Mouse (Mus musculus) CH12.LX (cell line): ENCODE data around the gene Bcas3.

Experiments
- BHLHE40 ChIP-seq: IDR thresholded peaks from 2 replicates; pipeline ENCODE4 v1.6.1; 2011; ENCODE audit warnings: mild to moderate bottlenecking, low read depth, low read length, improper control_type of control experiment
- CTCF ChIP-seq, 2 experiments: IDR thresholded peaks in 1 of 2; conservative IDR thresholded peaks in 1 of 2; 2 replicates each; pipeline ENCODE4 v1.5.1; 2011 to 2012; ENCODE audit warnings: low read depth in 2 of 2, low read length in 2 of 2, improper control_type of control experiment in 1 of 2, inconsistent platforms in 1 of 2, mild to moderate bottlenecking in 1 of 2, moderate library complexity in 1 of 2
- EP300 ChIP-seq: IDR thresholded peaks from 2 replicates; pipeline ENCODE4 v1.6.1; 2011; ENCODE audit warnings: low read length, improper control_type of control experiment
- ETS1 ChIP-seq: conservative IDR thresholded peaks from 2 replicates; pipeline ENCODE4 v1.6.1; 2012; ENCODE audit warnings: low read depth, mild to moderate bottlenecking, inconsistent platforms, low read length, improper control_type of control experiment, moderate library complexity
- HCFC1 ChIP-seq: IDR thresholded peaks from 2 replicates; pipeline ENCODE4 v1.6.1; 2012; ENCODE audit warnings: low read depth, mild to moderate bottlenecking, inconsistent platforms, low read length, improper control_type of control experiment
- JUND ChIP-seq: conservative IDR thresholded peaks from 2 replicates; pipeline ENCODE4 v1.6.1; 2011; ENCODE audit warnings: low read depth, low read length, improper control_type of control experiment
- KAT2A ChIP-seq: IDR thresholded peaks from 2 replicates; pipeline ENCODE4 v1.6.1; 2012; ENCODE audit warnings: low read length, improper control_type of control experiment, inconsistent platforms; ENCODE audit not compliant: insufficient replicate concordance
- MAX ChIP-seq: IDR thresholded peaks from 2 replicates; pipeline ENCODE4 v1.6.1; 2011; ENCODE audit warnings: low read length, improper control_type of control experiment
- POLR2A ChIP-seq: IDR thresholded peaks from 2 replicates; pipeline ENCODE4 v1.6.1; 2011; ENCODE audit warnings: low read depth, mild to moderate bottlenecking, improper control_type of control experiment, low read length
- POLR2AphosphoS2 ChIP-seq: IDR thresholded peaks from 2 replicates; pipeline ENCODE4 v1.6.1; 2011; ENCODE audit warnings: low read depth, low read length, improper control_type of control experiment
- SIN3A ChIP-seq: IDR thresholded peaks from 2 replicates; pipeline ENCODE4 v1.6.1; 2012; ENCODE audit warnings: low read length, improper control_type of control experiment, inconsistent platforms
- USF2 ChIP-seq: conservative IDR thresholded peaks from 2 replicates; pipeline ENCODE4 v1.6.1; 2011; ENCODE audit warnings: low read depth, low read length, improper control_type of control experiment
- ZC3H11A ChIP-seq: IDR thresholded peaks from 2 replicates; pipeline ENCODE4 v1.6.1; 2012; ENCODE audit warnings: low read depth, mild to moderate bottlenecking, inconsistent platforms, low read length, improper control_type of control experiment

DNA sequence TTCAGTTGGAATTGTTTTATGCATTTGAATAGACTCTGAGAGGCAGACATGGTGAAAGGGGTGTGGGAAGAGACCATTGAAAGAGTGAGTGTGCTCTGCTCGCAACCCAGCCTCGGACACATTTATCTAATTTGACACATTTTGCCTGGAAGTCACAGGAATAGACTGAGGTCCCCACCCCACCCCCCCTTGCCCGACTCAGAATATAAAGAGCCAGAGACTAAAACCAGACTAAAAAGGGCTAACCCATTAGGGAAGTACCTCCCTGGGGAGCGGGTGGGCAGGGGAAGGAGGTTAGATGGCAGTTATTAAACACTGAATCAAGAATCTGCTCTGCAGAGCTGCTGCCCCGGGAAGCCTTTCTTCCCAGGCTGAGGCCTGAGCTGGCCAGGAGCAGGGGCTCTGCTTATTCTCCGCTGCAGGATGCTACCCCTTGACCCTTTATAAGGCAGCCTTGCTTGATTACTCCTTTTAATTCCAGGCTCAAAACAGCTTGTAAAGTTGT is 367.4 kb downstream of the Bcas3 start:
- TF ChIP-seq POLR2AphosphoS2 (no peak), EP300 (no peak), MAX (no peak), POLR2A (no peak), HCFC1 (no peak), CTCF (conservative IDR thresholded peaks at IDR 0.05 in 1 of 2, IDR thresholded peaks at IDR 0.05 in 1 of 2; ENCODE audit: low read depth in 2 of 2, low read length in 2 of 2) (no peak), SIN3A (no peak), JUND (no peak), KAT2A (no peak), ETS1 (no peak), BHLHE40 (no peak), USF2 (no peak), ZC3H11A (no peak)
